Mouse (Mus musculus) limb, embryonic 14.5 days (tissue): ENCODE data around the gene Smpdl3b. TPM values are rescaled to one million over a fixed set of nuclear protein-coding genes. Genes with fewer than 3 reads are reported as not detected.
A peak's percentile ranks its signal among the peaks of the same experiment; 100 is the strongest.

Experiments used
- ATAC-seq: fragments of 200-750 bp; cut with Nextera tagmentation; 2 replicates; pipeline ENCODE4 v1.8.0; 2017; ENCODE audit warnings: low read depth, moderate number of reproducible peaks, moderate TSS enrichment; ENCODE audit not compliant: low FRiP score
- DNase-seq: peaks from one replicate; pipeline ENCODE4 v3.0.0-alpha.2; 2015; ENCODE audit warnings: low spot score
- H3K27ac ChIP-seq: fragments of 300-500 bp; sonication (generic); replicated peaks from 2 replicates; pipeline ENCODE4 v1.5.1; 2014; ENCODE audit warnings: low read depth, mild to moderate bottlenecking, low read length, moderate library complexity, mixed read lengths
- H3K27me3 ChIP-seq: fragments of 300-500 bp; sonication (generic); 2 replicates; pipeline ENCODE4 v1.6.1; 2014; ENCODE audit warnings: low read length, mixed read lengths; ENCODE audit not compliant: control insufficient read depth, insufficient read depth
- H3K36me3 ChIP-seq: fragments of 300-500 bp; sonication (generic); 2 replicates; pipeline ENCODE4 v1.6.1; 2014; ENCODE audit warnings: mild to moderate bottlenecking, low read length, moderate library complexity, mixed read lengths; ENCODE audit not compliant: control insufficient read depth, insufficient read depth
- H3K4me1 ChIP-seq: fragments of 300-500 bp; sonication (generic); 2 replicates; pipeline ENCODE4 v1.6.1; 2014; ENCODE audit warnings: antibody characterized with exemption, low read length, mixed read lengths; ENCODE audit not compliant: control insufficient read depth, insufficient read depth
- H3K4me2 ChIP-seq: fragments of 300-500 bp; sonication (generic); replicated peaks from 2 replicates; pipeline ENCODE4 v1.6.1; 2014; ENCODE audit warnings: low read depth, mild to moderate bottlenecking, low read length, moderate library complexity; ENCODE audit not compliant: severe bottlenecking
- H3K4me3 ChIP-seq: fragments of 300-500 bp; sonication (generic); replicated peaks from 2 replicates; pipeline ENCODE4 v1.5.1; 2014; ENCODE audit warnings: low read length
- H3K9ac ChIP-seq: fragments of 300-500 bp; sonication (generic); 2 replicates; pipeline ENCODE4 v1.6.1; 2014; ENCODE audit warnings: mild to moderate bottlenecking, low read depth, low read length, moderate library complexity; ENCODE audit not compliant: severe bottlenecking
- H3K9me3 ChIP-seq: fragments of 300-500 bp; sonication (generic); 2 replicates; pipeline ENCODE4 v1.6.1; 2016; ENCODE audit warnings: low read length; ENCODE audit not compliant: control insufficient read depth
- POLR2A ChIP-seq: fragments of 200-500 bp; IDR thresholded peaks from 2 replicates; pipeline ENCODE4 v1.8.0; 2012; ENCODE audit warnings: inconsistent platforms, mild to moderate bottlenecking, moderate library complexity, borderline replicate concordance; ENCODE audit not compliant: insufficient read depth, insufficient read length; ENCODE audit errors: extremely low read depth
- WGBS: fragments of 180-500 bp; shearing (Covaris S2); extraction: QIAGEN DNeasy Blood & Tissue Kit; methylation state at CpG from one replicate; pipeline ENCODE4 v1.1.7; 2014; 5-methylcytosine and 5-hydroxymethylcytosine counted together
- polyA plus RNA-seq, 2 experiments: library from polyadenylated mRNA; depleted of rRNA in 1 of 2; stranded (reverse) in 1 of 2; unstranded in 1 of 2; fragments of >200 nt; fragmentation: Nextera tagmentation in 1 of 2; extraction: Ambion mirVana in 1 of 2; gene quantifications; 2 replicates each; pipeline versions ENCODE4 v1.2.1 to v1.2.3; 2012 to 2014

Smpdl3b gene
- 8.0 and 9.0 TPM in 2 replicates for polyA plus RNA-seq (2012; rRNA removed)
- 6.3 and 7.1 TPM in 2 replicates for polyA plus RNA-seq (2014; fragmentation: Nextera tagmentation; extraction: Ambion mirVana)

- no peaks in the 10 kb centered on the region for H3K27me3 ChIP-seq
- ATAC-seq: peak; percentile 91
- WGBS: under 1% methylated on average over 22 of the region's 22 CpGs
- TF ChIP-seq POLR2A: no peak
- no peaks in the 10 kb centered on the region for H3K36me3 ChIP-seq
- H3K9ac ChIP-seq: peak within 1 kb of the TSS; percentile 56
- no peaks in the 10 kb centered on the region for H3K9me3 ChIP-seq
- peak; percentile 80 for DNase-seq
- peak within 1 kb of the TSS; percentile 79 for H3K4me2 ChIP-seq
- H3K4me1 ChIP-seq: peaks cover 4% of the 10 kb centered on the region; the same call in 1 of the 2 replicates
- no peak within 1 kb of the TSS for H3K27ac ChIP-seq
- H3K4me3 ChIP-seq: peak within 1 kb of the TSS; percentile 41
These were observed at the start of gene Smpdl3b for GRCm38 (mm10) chr4:132756974-132757373. Smpdl3b (minus strand) TSS chr4:132757252.

- DNase-seq (no peak), ATAC-seq (no peak)
- Histone ChIP-seq H3K9me3 (no peaks in the 10 kb centered on the region; the same call in 1 of the 2 replicates), H3K27ac (no peak overlapping the region), H3K4me2 (no peak overlapping the region), H3K4me3 (no peak overlapping the region), H3K36me3 (no peaks in the 10 kb centered on the region), H3K27me3 (no peaks in the 10 kb centered on the region), H3K9ac (no peak overlapping the region), H3K4me1 (no peaks in the 10 kb centered on the region)
- no peak for TF ChIP-seq POLR2A
- WGBS: 84% methylated on average over 7 of the region's 7 CpGs
These were observed 49.7 kb upstream of the Smpdl3b start for GRCm38 (mm10) chr4:132806620-132807191.

- H3K9me3 ChIP-seq: no peaks in the 10 kb centered on the region
- no peak overlapping the region for H3K9ac ChIP-seq
- H3K36me3 ChIP-seq: no peaks in the 10 kb centered on the region
- H3K4me3 ChIP-seq: no peak overlapping the region
- H3K4me2 ChIP-seq: no peak overlapping the region
- WGBS: 84% methylated on average over 12 of the region's 12 CpGs
- ATAC-seq: no peak
- DNase-seq: no peak
- H3K4me1 ChIP-seq: no peaks in the 10 kb centered on the region
- no peak overlapping the region for H3K27ac ChIP-seq
- H3K27me3 ChIP-seq: no peaks in the 10 kb centered on the region
- TF ChIP-seq POLR2A: no peak
These were observed 48.6 kb upstream of the Smpdl3b start for GRCm38 (mm10) chr4:132805599-132806197.

DNA sequence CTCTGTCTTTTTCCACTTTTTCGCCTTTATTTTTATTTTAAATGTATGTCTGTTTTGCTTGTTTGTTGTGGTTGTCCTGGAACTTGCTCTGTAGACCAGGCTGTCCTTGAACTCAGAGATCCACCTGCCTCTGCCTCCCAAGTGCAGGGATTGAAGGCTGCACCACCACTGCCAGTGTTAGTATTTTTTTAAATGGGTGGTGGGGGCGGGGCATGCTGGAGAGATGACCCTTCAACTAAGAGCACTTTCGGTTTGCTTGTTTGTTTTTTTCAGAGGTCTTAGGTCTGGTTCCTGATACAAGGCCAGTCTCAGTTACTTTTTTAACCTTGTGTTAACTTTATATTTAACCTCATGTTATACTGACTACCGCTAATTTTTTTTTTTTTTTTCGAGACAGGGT is 48.1 kb upstream of the Smpdl3b start:
- Histone ChIP-seq H3K4me2 (no peak overlapping the region), H3K9ac (no peak overlapping the region), H3K4me3 (no peak overlapping the region), H3K27me3 (no peaks in the 10 kb centered on the region), H3K9me3 (no peaks in the 10 kb centered on the region), H3K27ac (no peak overlapping the region), H3K4me1 (no peaks in the 10 kb centered on the region), H3K36me3 (no peaks in the 10 kb centered on the region)
- no peak for TF ChIP-seq POLR2A
- DNase-seq (no peak), ATAC-seq (no peak)
- 89% methylated on average over 5 of the region's 5 CpGs for WGBS

DNA sequence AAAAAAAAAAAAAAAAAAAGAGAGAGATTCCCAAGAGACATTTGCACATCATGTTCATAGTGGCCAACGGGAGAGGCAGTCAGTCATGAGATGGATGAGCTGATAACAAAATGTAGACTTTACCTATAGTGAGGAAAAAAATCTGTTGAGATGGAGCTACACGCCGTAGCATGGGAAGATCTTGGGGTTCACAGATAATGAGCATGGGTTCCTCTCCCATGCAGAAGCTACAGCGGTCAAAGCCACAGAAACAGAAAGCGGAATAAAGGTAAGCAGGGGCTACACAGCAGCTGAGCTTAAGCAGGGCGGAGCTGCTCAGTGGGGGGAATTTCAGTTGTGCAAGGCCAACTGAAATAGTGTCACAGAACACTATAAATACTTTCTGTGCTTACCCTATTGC is 47.3 kb upstream of the Smpdl3b start:
- Histone ChIP-seq H3K4me1 (no peaks in the 10 kb centered on the region), H3K36me3 (no peaks in the 10 kb centered on the region), H3K9me3 (no peaks in the 10 kb centered on the region), H3K27me3 (no peaks in the 10 kb centered on the region), H3K4me2 (no peak overlapping the region), H3K4me3 (no peak overlapping the region), H3K9ac (no peak overlapping the region), H3K27ac (no peak overlapping the region)
- 86% methylated on average over 6 of the region's 6 CpGs for WGBS
- TF ChIP-seq POLR2A: no peak
- DNase-seq (no peak), ATAC-seq (no peak)
